Mouse (Mus musculus): ENCODE measurements around the gene Pygb. TPM values are rescaled to one million over a fixed set of nuclear protein-coding genes. Genes with fewer than 3 reads are reported as not detected.

Pygb gene
- 15.5 TPM for polyA plus RNA-seq (2015; fragmentation: Illumina TruSeq; extraction: RNeasy Lipid Tissue Mini Kit (QIAGEN cat#74804); ENCODE audit: insufficient read depth, low read depth, low replicate concordance)

DNA sequence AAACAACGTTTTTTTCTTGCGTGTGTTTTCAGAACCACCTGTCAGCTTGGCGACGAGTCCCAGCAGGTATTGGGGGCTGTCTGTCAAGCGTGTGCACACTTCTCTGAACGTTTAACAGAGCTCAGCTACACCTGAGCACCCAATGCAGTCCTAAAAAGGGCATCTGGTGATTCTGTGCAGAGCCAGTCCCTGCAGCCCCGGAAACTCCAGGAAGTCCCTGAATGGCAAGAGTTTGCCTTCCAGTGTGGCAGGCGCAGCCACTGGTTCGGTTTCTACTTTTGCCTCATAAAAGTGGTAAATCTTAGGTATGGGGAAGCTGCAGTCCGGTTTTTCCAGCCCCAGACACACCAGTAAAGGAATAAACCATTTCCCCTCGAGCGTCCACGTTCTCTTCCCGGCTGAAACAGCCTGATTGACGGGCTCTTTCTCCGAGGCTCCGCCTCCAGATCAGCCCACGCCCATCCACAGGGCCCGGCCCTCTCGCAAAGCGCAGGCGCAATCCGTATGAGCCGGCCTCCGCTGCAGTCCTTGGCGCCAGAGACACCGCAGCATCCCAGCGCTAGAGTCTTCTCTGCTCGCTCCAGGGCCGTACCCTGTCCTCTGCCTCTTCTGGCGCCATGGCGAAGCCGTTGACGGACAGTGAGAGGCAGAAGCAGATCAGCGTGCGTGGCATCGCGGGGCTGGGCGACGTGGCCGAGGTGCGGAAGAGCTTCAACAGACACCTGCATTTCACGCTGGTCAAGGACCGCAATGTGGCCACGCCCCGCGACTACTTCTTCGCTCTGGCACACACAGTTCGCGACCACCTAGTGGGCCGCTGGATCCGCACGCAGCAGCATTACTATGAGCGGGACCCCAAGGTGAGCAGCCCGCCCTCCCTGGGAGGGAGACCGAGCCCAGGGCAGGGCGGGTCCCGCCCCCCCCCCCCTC is at the start of gene Pygb:
Pygb (plus strand) TSS at position 485 of the 930 bp plus-strand sequence.

GRCm38 (mm10) chr2:150748854-150749253 is 37.7 kb upstream of the Pygb start, which contains the start of gene Entpd6:
Gene Entpd6, plus strand, starts transcription at chr2:150749042.

Other genes with a start within 250 kb of the Pygb start
- not detected for gene Cst7, start 216.3 kb upstream of the Pygb start, polyA plus RNA-seq (2015; fragmentation: Illumina TruSeq; extraction: RNeasy Lipid Tissue Mini Kit (QIAGEN cat#74804); ENCODE audit: insufficient read depth, low read depth, low replicate concordance)
- gene Apmap, start 178.2 kb upstream of the Pygb start, polyA plus RNA-seq (2015; fragmentation: Illumina TruSeq; extraction: RNeasy Lipid Tissue Mini Kit (QIAGEN cat#74804); ENCODE audit: insufficient read depth, low read depth, low replicate concordance), result 8.3 TPM
- gene Acss1, start 118.2 kb upstream of the Pygb start, polyA plus RNA-seq (2015; fragmentation: Illumina TruSeq; extraction: RNeasy Lipid Tissue Mini Kit (QIAGEN cat#74804); ENCODE audit: insufficient read depth, low read depth, low replicate concordance), result 3.0 TPM
- not detected for gene Vsx1, start 97.4 kb upstream of the Pygb start, polyA plus RNA-seq (2015; fragmentation: Illumina TruSeq; extraction: RNeasy Lipid Tissue Mini Kit (QIAGEN cat#74804); ENCODE audit: insufficient read depth, low read depth, low replicate concordance)
- gene Entpd6, start 37.7 kb upstream of the Pygb start, polyA plus RNA-seq (2015; fragmentation: Illumina TruSeq; extraction: RNeasy Lipid Tissue Mini Kit (QIAGEN cat#74804); ENCODE audit: insufficient read depth, low read depth, low replicate concordance), result 4.2 TPM
- gene Abhd12, start 118.0 kb downstream of the Pygb start, polyA plus RNA-seq (2015; fragmentation: Illumina TruSeq; extraction: RNeasy Lipid Tissue Mini Kit (QIAGEN cat#74804); ENCODE audit: insufficient read depth, low read depth, low replicate concordance), result 15.1 TPM
- gene Gins1, start 118.7 kb downstream of the Pygb start, polyA plus RNA-seq (2015; fragmentation: Illumina TruSeq; extraction: RNeasy Lipid Tissue Mini Kit (QIAGEN cat#74804); ENCODE audit: insufficient read depth, low read depth, low replicate concordance), result not detected